Mouse (Mus musculus): Measurements from ENCODE around the gene Als2cl. TPM values are rescaled to one million over a fixed set of nuclear protein-coding genes. Genes with fewer than 3 reads are reported as not detected.

Als2cl gene
- total RNA-seq (2021), result 1 to 10 TPM; 4.6 to 6.6 TPM
- long read RNA-seq, experiment 1, partial matches to known transcripts, result 1 of 1 reads
- long read RNA-seq, experiment 1, other reads (novel, unspliced or antisense), result 0 of 1 reads
- long read RNA-seq, experiment 2, partial matches to known transcripts, result 0 of 1 reads
- long read RNA-seq, experiment 2, other reads (novel, unspliced or antisense), result 1 of 1 reads

GRCm38 (mm10) chr9:110879191-110879920 lies at the start of gene Als2cl:
Gene Als2cl, plus strand, starts transcription at chr9:110879870.
- peak in 1 of 2 experiments; percentile 17 for DNase-seq
- intact Hi-C loops (cut with DNase I), result no loop called here

- DNase-seq, result no peak
- intact Hi-C loops (cut with DNase I), result no loop called here
These were observed 46.6 kb upstream of the Als2cl start for GRCm38 (mm10) chr9:110833021-110833420.

GRCm38 (mm10) chr9:110834411-110834810 lies 45.3 kb upstream of the Als2cl start, which contains the start of gene Prss45:
Gene Prss45, plus strand, starts transcription at chr9:110834588.
- intact Hi-C loops (cut with DNase I), result no loop called here
- DNase-seq, result no peak

GRCm38 (mm10) chr9:110834961-110835360 lies 44.7 kb upstream of the Als2cl start:
- no peak for DNase-seq
- intact Hi-C loops (cut with DNase I), result no loop called here

- no peak for DNase-seq
- intact Hi-C loops (cut with DNase I), result no loop called here
These were observed 43.6 kb upstream of the Als2cl start for GRCm38 (mm10) chr9:110836112-110836511.

GRCm38 (mm10) chr9:110840905-110841304 lies 38.8 kb upstream of the Als2cl start:
- no peak for DNase-seq
- intact Hi-C loops (cut with DNase I), result no loop called here

- intact Hi-C loops (cut with DNase I), result no loop called here
- no peak for DNase-seq
These were observed 38.2 kb upstream of the Als2cl start for GRCm38 (mm10) chr9:110841438-110841837.

GRCm38 (mm10) chr9:110844206-110844605 lies 35.5 kb upstream of the Als2cl start, which contains the start of gene Prss46:
Gene Prss46, plus strand, starts transcription at chr9:110844506.
- no peak for DNase-seq
- intact Hi-C loops (cut with DNase I), result no loop called here

GRCm38 (mm10) chr9:110849162-110849561 lies 30.5 kb upstream of the Als2cl start:
- DNase-seq, result no peak
- intact Hi-C loops (cut with DNase I), result loop anchor here (5.0 kb wide), 1 partner anchor 52 kb away; the partner anchor contains the start of gene Prss42

- DNase-seq, result no peak
- intact Hi-C loops (cut with DNase I), result loop anchor here (10.0 kb wide), 1 partner anchor 351 kb away; no protein-coding TSS in a partner anchor
These were observed 23.8 kb upstream of the Als2cl start for GRCm38 (mm10) chr9:110855903-110856302.

GRCm38 (mm10) chr9:110856920-110857319 lies 22.8 kb upstream of the Als2cl start:
- intact Hi-C loops (cut with DNase I), result loop anchor here (10.0 kb wide), 1 partner anchor 352 kb away; no protein-coding TSS in a partner anchor
- DNase-seq, result no peak

GRCm38 (mm10) chr9:110857781-110858472 lies 21.7 kb upstream of the Als2cl start, which contains the start of gene Prss50:
Gene Prss50, plus strand, starts transcription at chr9:110857967.
- intact Hi-C loops (cut with DNase I), result loop anchor here (10.0 kb wide), 1 partner anchor 353 kb away; no protein-coding TSS in a partner anchor
- DNase-seq, result no peak

- DNase-seq, result no peak
- intact Hi-C loops (cut with DNase I), result loop anchor here (10.0 kb wide), 1 partner anchor 354 kb away; no protein-coding TSS in a partner anchor
These were observed 21.1 kb upstream of the Als2cl start for GRCm38 (mm10) chr9:110858523-110858922.

- DNase-seq, result no peak
- intact Hi-C loops (cut with DNase I), result loop anchor here (10.0 kb wide), 1 partner anchor 354 kb away; no protein-coding TSS in a partner anchor
These were observed 20.6 kb upstream of the Als2cl start for GRCm38 (mm10) chr9:110858967-110859596.

GRCm38 (mm10) chr9:110871030-110871429 lies 8.6 kb upstream of the Als2cl start:
- peak in 1 of 2 experiments; percentile 34 for DNase-seq
- intact Hi-C loops (cut with DNase I), result loop anchor here (2.0 to 5.0 kb wide), 4 partner anchors 88 to 234 kb away; no protein-coding TSS in a partner anchor

- intact Hi-C loops (cut with DNase I), result loop anchor here (5.0 kb wide), 2 partner anchors 142 to 237 kb away; no protein-coding TSS in a partner anchor
- no peak for DNase-seq
These were observed 5.7 kb upstream of the Als2cl start for GRCm38 (mm10) chr9:110873681-110874659.

- intact Hi-C loops (cut with DNase I), result loop anchor here (5.0 kb wide), 2 partner anchors 142 to 237 kb away; no protein-coding TSS in a partner anchor
- no peak for DNase-seq
These were observed 4.9 kb upstream of the Als2cl start for GRCm38 (mm10) chr9:110874660-110875191.

- intact Hi-C loops (cut with DNase I), result no loop called here
These were observed 4.4 kb upstream of the Als2cl start for GRCm38 (mm10) chr9:110875288-110875695.

GRCm38 (mm10) chr9:110877353-110877752 lies 2.3 kb upstream of the Als2cl start:
- intact Hi-C loops (cut with DNase I), result no loop called here
- no peak for DNase-seq

More at GRCm38 (mm10) chr9:110875288-110875695, 4.4 kb upstream of the Als2cl start:
- no peak for DNase-seq
